Comparison of ENCODE assay signal across 9 mouse cellular contexts in genomic region chr19:7557844-7558243, GRCm38 (mm10). TPM values are rescaled to one million over a fixed set of nuclear protein-coding genes. Genes with fewer than 3 reads are reported as not detected.
DNase-seq lines count a peak whose midpoint lies in the region; ATAC-seq lines count a peak whose summit lies in the region.
"Had no signal": no experiment of that assay in that cellular context is flagged by ENCODE, and none has a peak within 500 bp of the region (broad histone marks: within the 10 kb centered on the region; RNA-seq: fewer than 3 reads in every experiment).

No protein-coding gene starts in this region.

- peaks cover under 1% of the 10 kb centered on the region; the same call in 1 of the 2 replicates for H3K4me1 ChIP-seq in heart, embryonic 11.5 days (ENCODE audit: control insufficient read depth, insufficient read depth, low read length)
- H3K4me1 ChIP-seq in brown adipose tissue, adult 24 weeks (ENCODE audit: control insufficient read depth, insufficient read depth, insufficient read length, low read length) = peaks cover 12% of the 10 kb centered on the region
- peaks cover 11% of the 10 kb centered on the region for H3K4me1 ChIP-seq in hindbrain, embryonic 10.5 days (replicated peaks)

- WGBS in heart, embryonic 11.5 days (ENCODE audit: insufficient replicate concordance) = 12% methylated on average over 4 of the region's 4 CpGs
- 7% methylated on average over 4 of the region's 4 CpGs for WGBS in hindbrain, embryonic 10.5 days

- H3K27ac ChIP-seq in heart, embryonic 11.5 days (ENCODE audit: low read depth, low read length) = no peak overlapping the region
- H3K27ac ChIP-seq in brown adipose tissue, adult 24 weeks (replicated peaks; ENCODE audit: low read depth, low read length) = peak overlapping the region; percentile 46
- H3K27ac ChIP-seq in hindbrain, embryonic 10.5 days = peak overlapping the region; percentile 79; the same call in 1 of the 2 replicates

- H3K9me3 ChIP-seq in heart, embryonic 11.5 days (replicated peaks; ENCODE audit: control insufficient read depth, low read length) = no peaks in the 10 kb centered on the region
- no peaks in the 10 kb centered on the region for H3K9me3 ChIP-seq in hindbrain, embryonic 10.5 days
- H3K9me3 ChIP-seq: G1E had no signal

- H3K4me3 ChIP-seq in heart, embryonic 11.5 days (ENCODE audit: low read depth, low read length) = peak overlapping the region; percentile 60
- peak overlapping the region; percentile 86 for H3K4me3 ChIP-seq in brown adipose tissue, adult 24 weeks (ENCODE audit: insufficient read depth, low read depth, low read length)
- H3K4me3 ChIP-seq in hindbrain, embryonic 10.5 days = peak overlapping the region; percentile 63

- H3K27me3 ChIP-seq in heart, embryonic 11.5 days (ENCODE audit: control insufficient read depth, insufficient read depth, low read length) = no peaks in the 10 kb centered on the region
- H3K27me3 ChIP-seq in hindbrain, embryonic 10.5 days (ENCODE audit: insufficient read depth, poor library complexity, severe bottlenecking) = peaks cover 15% of the 10 kb centered on the region; the same call in 1 of the 2 replicates

- H3K9ac ChIP-seq in heart, embryonic 11.5 days (ENCODE audit: low read depth, low read length) = peak overlapping the region; percentile 77

- no peaks in the 10 kb centered on the region; the same call in 1 of the 2 replicates for H3K36me3 ChIP-seq in heart, embryonic 11.5 days (ENCODE audit: control insufficient read depth, insufficient read depth, low read length)
- no peaks in the 10 kb centered on the region for H3K36me3 ChIP-seq in hindbrain, embryonic 10.5 days
- H3K36me3 ChIP-seq: G1E had no signal

- H3K4me2 ChIP-seq in heart, embryonic 11.5 days = peak overlapping the region; percentile 77

- no peak for ATAC-seq in heart, embryonic 11.5 days (replicated peaks; ENCODE audit: insufficient number of reproducible peaks, low FRiP score, low TSS enrichment)
- ATAC-seq in megakaryocyte-erythroid progenitor cell, adult 5-6 weeks (replicated peaks; ENCODE audit: low FRiP score, low TSS enrichment, poor library complexity, severe bottlenecking) = peak; percentile 16; the same call in 1 of the 2 replicates

- DNase-seq in heart, adult 8-10 months (ENCODE audit: low spot score) = no peak
- no peak for DNase-seq in hindbrain, embryonic 10.5 days (ENCODE audit: low spot score)
- no peak for DNase-seq in adrenal gland, adult (ENCODE audit: inconsistent age in 2 of 2, low spot score in 1 of 2)
- no peak for DNase-seq in layer of hippocampus, adult 9-10 months (ENCODE audit: low spot score)
- DNase-seq in MN1 (ENCODE audit: low spot score) = no peak

RNA-seq across cellular contexts. Expression of gene Pla2g16, which starts 0.6 kb away (rescaled TPM):
- 42.5 and 46.7 TPM in 2 replicates for polyA plus RNA-seq in heart, embryonic 11.5 days (2014; fragmentation: Nextera tagmentation; extraction: Ambion mirVana)
- total RNA-seq in heart, adult 8-10 months (2022) = 100 to 1,000 TPM; 121 to 150 (median 137) TPM
- polyA plus RNA-seq in brown adipose tissue, adult 24 weeks (2012; ENCODE audit: insufficient read depth, insufficient read length, missing spikeins) = 368 and 573 TPM in 2 replicates
- polyA plus RNA-seq in hindbrain, embryonic 10.5 days (2016; fragmentation: Nextera tagmentation; extraction: Ambion mirVana) = 4.6 and 4.7 TPM in 2 replicates
- 29.6 and 32.5 TPM in 2 replicates for total RNA-seq in megakaryocyte-erythroid progenitor cell, adult 5-6 weeks (2014; fragmentation: Nextera tagmentation)
- 25.6 and 37.9 TPM in 2 replicates for total RNA-seq in megakaryocyte-erythroid progenitor cell, adult 5-6 weeks (2017)
- polyA plus RNA-seq: G1E had no signal

RNA-seq across cellular contexts. Expression of gene Lgals12, which starts 49.1 kb away (rescaled TPM):
- polyA plus RNA-seq in heart, embryonic 11.5 days (2014; fragmentation: Nextera tagmentation; extraction: Ambion mirVana) = not detected in 2 replicates
- under 1 TPM; 0.16 to 0.37 (median 0.32) TPM for total RNA-seq in heart, adult 8-10 months (2022)
- polyA plus RNA-seq in brown adipose tissue, adult 24 weeks (2012; ENCODE audit: insufficient read depth, insufficient read length, missing spikeins) = 78.7 and 93.6 TPM in 2 replicates
- polyA plus RNA-seq in hindbrain, embryonic 10.5 days (2016; fragmentation: Nextera tagmentation; extraction: Ambion mirVana) = not detected in 2 replicates
- not detected in 2 replicates for total RNA-seq in megakaryocyte-erythroid progenitor cell, adult 5-6 weeks (2014; fragmentation: Nextera tagmentation)
- not detected in 2 replicates for total RNA-seq in megakaryocyte-erythroid progenitor cell, adult 5-6 weeks (2017)
- total RNA-seq: G1E had no signal
- polyA plus RNA-seq: G1E had no signal

RNA-seq across cellular contexts. Expression of gene Hrasls5, which starts 54.5 kb away (rescaled TPM):
- not detected in 2 replicates for polyA plus RNA-seq in heart, embryonic 11.5 days (2014; fragmentation: Nextera tagmentation; extraction: Ambion mirVana)
- total RNA-seq in heart, adult 8-10 months (2022) = not detected
- polyA plus RNA-seq in brown adipose tissue, adult 24 weeks (2012; ENCODE audit: insufficient read depth, insufficient read length, missing spikeins) = 2.6 TPM in 1 of 2 replicates, not detected in the other
- polyA plus RNA-seq in hindbrain, embryonic 10.5 days (2016; fragmentation: Nextera tagmentation; extraction: Ambion mirVana) = not detected in 2 replicates
- not detected in 2 replicates for total RNA-seq in megakaryocyte-erythroid progenitor cell, adult 5-6 weeks (2014; fragmentation: Nextera tagmentation)
- not detected in 2 replicates for total RNA-seq in megakaryocyte-erythroid progenitor cell, adult 5-6 weeks (2017)
- total RNA-seq: G1E had no signal
- polyA plus RNA-seq: G1E had no signal

Comparison
In these comparisons a context has a peak if more than half of its experiments do, and no peak if none do; other contexts are left out.
1. RNA of gene Lgals12, which starts 49.1 kb away (polyA plus RNA-seq): 78.7 to 93.6 TPM in brown adipose tissue, adult 24 weeks; not detected in heart, embryonic 11.5 days and not detected in hindbrain, embryonic 10.5 days; every median in the first group is over 10 times any median in the second.
2. Peak in every context shown above with its lines, with median percentiles within 50 percentile points of each other: H3K4me3 ChIP-seq.